Mouse (Mus musculus) kidney, adult 18-20 months (tissue): Measurements from ENCODE around the gene Itpripl2.

Experiments
- DNase-seq: peaks from one replicate; pipeline ENCODE4 v3.0.0; 2021

The Itpripl2 gene

DNA sequence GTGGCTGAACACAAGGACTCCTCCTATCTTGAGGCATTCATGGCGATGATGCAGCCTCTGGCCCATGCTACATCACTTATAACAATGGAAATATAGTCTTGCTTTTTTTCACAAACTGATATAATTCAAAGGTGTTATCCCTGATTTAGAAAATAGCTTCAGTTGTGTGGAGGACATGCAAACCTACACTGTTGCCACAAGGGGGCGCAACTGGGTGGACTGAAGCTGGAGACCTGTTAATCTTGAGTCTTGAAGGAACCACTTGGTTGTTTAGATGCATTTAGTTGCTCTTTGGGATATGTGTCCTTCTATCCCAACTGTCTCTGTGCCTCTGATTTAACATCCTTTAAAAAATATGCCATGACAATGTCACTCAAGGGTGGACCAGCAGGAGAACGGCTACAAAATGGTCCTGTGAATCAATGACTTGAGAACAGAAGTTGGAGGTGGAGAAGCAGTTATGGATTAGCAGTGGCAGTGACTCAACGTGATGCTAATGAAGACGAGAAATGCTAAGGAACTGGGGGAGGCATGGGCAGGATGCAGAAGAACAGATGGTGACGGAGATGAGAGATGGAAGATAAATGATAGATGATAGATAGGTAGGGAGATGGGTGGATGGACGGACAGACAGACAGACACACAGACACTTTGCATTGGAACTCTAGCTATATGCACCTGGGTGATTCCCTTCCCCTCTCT is 54.5 kb downstream of the Itpripl2 start:
- DNase-seq: peak; percentile 29
